Mouse (Mus musculus) liver, embryonic 16.5 days (tissue): ENCODE results near the gene Abcb8. TPM values are rescaled to one million over a fixed set of nuclear protein-coding genes. Genes with fewer than 3 reads are reported as not detected.

ENCODE experiments used
- ATAC-seq: fragments of 200-750 bp; cut with Nextera tagmentation; 2 replicates; pipeline ENCODE4 v1.8.0; 2017; ENCODE audit warnings: low read depth, mild to moderate bottlenecking, moderate number of reproducible peaks, moderate library complexity
- H3K27ac ChIP-seq: fragments of 300-500 bp; sonication (generic); 2 replicates; pipeline ENCODE4 v1.5.1; 2014; ENCODE audit warnings: mild to moderate bottlenecking, low read length
- H3K27me3 ChIP-seq: fragments of 300-500 bp; sonication (generic); 2 replicates; pipeline ENCODE4 v1.6.1; 2014; ENCODE audit warnings: low read depth, low read length, mixed read lengths; ENCODE audit not compliant: control insufficient read depth, insufficient read depth
- H3K36me3 ChIP-seq: fragments of 300-500 bp; sonication (generic); 2 replicates; pipeline ENCODE4 v1.6.1; 2014; ENCODE audit warnings: mild to moderate bottlenecking; ENCODE audit not compliant: control insufficient read depth, insufficient read depth
- H3K4me1 ChIP-seq: fragments of 300-500 bp; sonication (generic); 2 replicates; pipeline ENCODE4 v1.6.1; 2014; ENCODE audit warnings: low read depth, low read length, mixed read lengths; ENCODE audit not compliant: control insufficient read depth
- H3K4me2 ChIP-seq: fragments of 300-500 bp; sonication (generic); 2 replicates; pipeline ENCODE4 v1.6.1; 2014; ENCODE audit warnings: low read depth, low read length, mixed read lengths
- H3K4me3 ChIP-seq: fragments of 300-500 bp; sonication (generic); 2 replicates; pipeline ENCODE4 v1.5.1; 2014; ENCODE audit warnings: low read depth, mild to moderate bottlenecking, low read length
- H3K9ac ChIP-seq: fragments of 300-500 bp; sonication (generic); 2 replicates; pipeline ENCODE4 v1.6.1; 2014; ENCODE audit warnings: low read depth, low read length
- H3K9me3 ChIP-seq: fragments of 300-500 bp; sonication (generic); replicated peaks from 2 replicates; pipeline ENCODE4 v1.6.1; 2016; ENCODE audit warnings: low read length; ENCODE audit not compliant: control insufficient read depth
- WGBS: fragments of 180-500 bp; shearing (Covaris S2); extraction: QIAGEN DNeasy Blood & Tissue Kit; methylation state at CpG from one replicate; pipeline ENCODE4 v1.1.7; 2014; ENCODE audit not compliant: insufficient replicate concordance; 5-methylcytosine and 5-hydroxymethylcytosine counted together
- polyA plus RNA-seq: library from polyadenylated mRNA; unstranded; fragments of >200 nt; fragmentation: Nextera tagmentation; extraction: Ambion mirVana; gene quantifications from 2 replicates; pipeline ENCODE4 v1.2.1, GENCODE M21; 2015

Gene Abcb8
- polyA plus RNA-seq, 1 experiment from 2014 or later, result 29.6 TPM

- WGBS, result 35% methylated on average over 2 of the region's 2 CpGs
- no peak overlapping the region for H3K4me3 ChIP-seq
- H3K9ac ChIP-seq, result no peak overlapping the region
- H3K27ac ChIP-seq, result no peak overlapping the region
- no peaks in the 10 kb centered on the region for H3K27me3 ChIP-seq
- no peak overlapping the region for H3K4me2 ChIP-seq
- H3K9me3 ChIP-seq, result no peaks in the 10 kb centered on the region
- no peak for ATAC-seq
- H3K4me1 ChIP-seq, result no peaks in the 10 kb centered on the region
- H3K36me3 ChIP-seq, result no peaks in the 10 kb centered on the region
Observed at GRCm38 (mm10) chr5:24363467-24363866, 30.0 kb upstream of the Abcb8 start.

DNA sequence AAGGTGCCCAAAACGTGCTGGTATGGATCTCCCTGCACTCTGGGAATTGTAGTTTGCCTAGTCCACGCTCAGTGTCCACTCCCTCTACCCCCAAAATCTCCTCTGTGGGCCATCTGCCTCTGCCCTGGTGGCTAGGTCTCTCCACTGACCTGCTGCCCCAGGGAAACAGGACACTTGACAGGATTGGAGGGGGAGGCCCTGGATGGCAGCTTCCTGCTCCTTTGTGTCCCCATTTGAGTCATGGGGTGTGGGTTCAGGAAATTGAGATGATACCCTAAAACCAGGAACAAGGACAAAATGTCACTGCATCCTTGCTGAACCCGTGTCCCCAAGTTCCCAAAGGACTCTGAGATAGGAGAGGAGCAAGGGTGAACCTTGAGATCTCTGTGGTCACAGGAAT, 29.4 kb upstream of the Abcb8 start:
- Histone ChIP-seq H3K27me3 (no peaks in the 10 kb centered on the region), H3K4me1 (no peaks in the 10 kb centered on the region), H3K9ac (no peak overlapping the region), H3K9me3 (no peaks in the 10 kb centered on the region), H3K27ac (no peak overlapping the region), H3K36me3 (no peaks in the 10 kb centered on the region), H3K4me3 (no peak overlapping the region), H3K4me2 (no peak overlapping the region)
- WGBS, result 45% methylated on average over 3 of the region's 3 CpGs
- ATAC-seq, result no peak

DNA sequence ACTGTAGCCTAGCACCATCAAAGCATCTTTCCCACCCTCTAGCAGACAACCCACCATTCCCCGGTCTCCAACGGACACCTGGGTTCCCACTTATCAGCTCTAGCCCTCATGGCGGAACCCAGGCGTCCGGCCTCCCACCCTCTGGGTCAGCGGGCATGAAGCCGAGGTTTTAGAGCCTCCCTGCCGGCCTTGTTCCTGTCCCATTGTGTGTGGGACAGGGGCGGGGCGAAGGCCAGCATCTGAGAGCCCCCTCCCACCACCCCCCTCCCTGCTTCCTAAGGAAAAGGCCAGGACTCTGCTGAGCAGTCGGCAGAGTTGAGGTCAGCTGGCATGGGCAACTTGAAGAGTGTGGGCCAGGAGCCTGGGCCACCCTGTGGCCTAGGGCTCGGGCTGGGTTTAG, 29.0 kb upstream of the Abcb8 start, which contains the start of gene Nos3:
Gene Nos3 (plus strand): TSS at position 303 of the 400 bp plus-strand sequence.
- Histone ChIP-seq H3K36me3 (no peaks in the 10 kb centered on the region), H3K9me3 (no peaks in the 10 kb centered on the region), H3K4me1 (no peaks in the 10 kb centered on the region), H3K4me3 (peak within 1 kb of the TSS; percentile 9; the same call in 1 of the 2 replicates), H3K4me2 (no peak within 1 kb of the TSS), H3K27ac (no peak within 1 kb of the TSS; the same call in 1 of the 2 replicates), H3K9ac (no peak within 1 kb of the TSS), H3K27me3 (no peaks in the 10 kb centered on the region)
- WGBS, result 38% methylated on average over 12 of the region's 12 CpGs
- peak; percentile 47 for ATAC-seq

DNA sequence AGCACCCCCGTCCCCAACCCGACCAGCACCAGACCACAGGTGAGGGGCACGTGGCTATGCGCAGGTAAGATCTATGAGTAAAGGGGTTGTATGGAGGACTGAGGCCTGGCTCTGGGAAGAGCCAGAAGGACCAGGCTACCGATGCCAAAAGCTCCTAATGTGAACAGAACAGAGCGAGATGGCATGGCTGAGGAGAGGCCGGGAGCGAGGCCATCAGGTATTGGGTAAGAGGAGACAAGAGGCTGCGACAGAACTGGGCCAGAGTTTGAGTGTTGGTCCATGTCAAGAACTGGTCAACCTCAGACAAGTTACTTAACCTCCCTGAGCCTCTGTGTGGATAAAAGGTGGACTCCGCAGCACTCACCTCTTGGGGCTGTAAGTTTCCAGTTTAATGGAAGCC, 28.5 kb upstream of the Abcb8 start:
- no peaks in the 10 kb centered on the region for H3K4me1 ChIP-seq
- no peak overlapping the region for H3K4me2 ChIP-seq
- ATAC-seq, result no peak
- no peak overlapping the region; the same call in 1 of the 2 replicates for H3K27ac ChIP-seq
- H3K27me3 ChIP-seq, result no peaks in the 10 kb centered on the region
- peak overlapping the region; percentile 9; the same call in 1 of the 2 replicates for H3K4me3 ChIP-seq
- no peaks in the 10 kb centered on the region for H3K36me3 ChIP-seq
- H3K9ac ChIP-seq, result no peak overlapping the region
- WGBS, result 57% methylated on average over 10 of the region's 10 CpGs
- no peaks in the 10 kb centered on the region for H3K9me3 ChIP-seq

DNA sequence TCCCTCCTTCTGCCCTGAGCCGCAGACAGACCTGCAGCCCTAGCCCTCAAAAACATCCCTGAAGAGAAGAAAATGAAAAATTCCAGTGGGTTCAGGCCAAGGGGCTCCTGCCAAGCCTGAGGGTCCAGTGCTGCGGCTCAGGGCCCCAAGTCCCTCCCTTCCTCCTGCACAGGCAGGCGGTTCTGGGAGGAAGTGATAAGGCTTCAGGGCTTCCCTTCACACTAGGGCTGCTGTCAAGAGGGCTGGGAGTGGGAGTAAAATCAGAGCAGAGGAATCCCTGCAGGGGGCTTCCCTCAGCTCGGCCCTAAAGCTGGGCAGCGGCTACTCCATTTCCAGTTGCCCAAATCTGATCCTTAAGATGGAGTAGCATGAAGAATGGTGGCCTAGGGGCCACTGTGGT, 27.9 kb upstream of the Abcb8 start:
- H3K27me3 ChIP-seq, result no peaks in the 10 kb centered on the region
- no peak overlapping the region for H3K4me2 ChIP-seq
- H3K9ac ChIP-seq, result no peak overlapping the region
- no peak overlapping the region for H3K27ac ChIP-seq
- ATAC-seq, result no peak
- 11% methylated on average over 5 of the region's 5 CpGs for WGBS
- H3K4me1 ChIP-seq, result no peaks in the 10 kb centered on the region
- no peaks in the 10 kb centered on the region for H3K36me3 ChIP-seq
- H3K9me3 ChIP-seq, result no peaks in the 10 kb centered on the region
- no peak overlapping the region for H3K4me3 ChIP-seq

DNA sequence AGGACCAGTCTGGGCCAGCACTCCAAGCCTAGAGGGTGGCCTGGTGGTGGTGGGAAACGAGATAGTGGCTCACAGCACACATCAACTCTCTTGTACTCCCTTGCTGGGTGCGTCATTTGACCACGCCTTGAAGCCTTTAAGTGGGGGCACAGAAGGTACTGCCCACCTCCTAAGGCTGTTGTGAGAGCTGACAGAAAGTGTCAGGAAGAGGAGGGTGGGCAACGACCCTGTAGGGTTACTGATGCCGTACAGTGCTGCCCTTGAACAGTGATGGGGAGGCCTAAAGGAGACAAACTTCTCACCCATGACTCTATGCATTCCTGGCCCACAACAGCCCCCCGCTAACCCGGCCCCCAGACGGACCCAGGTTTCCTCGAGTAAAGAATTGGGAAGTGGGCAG, 27.0 kb upstream of the Abcb8 start:
- no peak for ATAC-seq
- Histone ChIP-seq H3K9me3 (no peaks in the 10 kb centered on the region), H3K4me2 (no peak overlapping the region), H3K36me3 (no peaks in the 10 kb centered on the region), H3K4me3 (no peak overlapping the region), H3K9ac (no peak overlapping the region), H3K27ac (no peak overlapping the region), H3K4me1 (no peaks in the 10 kb centered on the region), H3K27me3 (no peaks in the 10 kb centered on the region)
- WGBS, result 50% methylated on average over 9 of the region's 9 CpGs

GRCm38 (mm10) chr5:24369767-24370166, 23.7 kb upstream of the Abcb8 start:
- no peaks in the 10 kb centered on the region for H3K27me3 ChIP-seq

DNA sequence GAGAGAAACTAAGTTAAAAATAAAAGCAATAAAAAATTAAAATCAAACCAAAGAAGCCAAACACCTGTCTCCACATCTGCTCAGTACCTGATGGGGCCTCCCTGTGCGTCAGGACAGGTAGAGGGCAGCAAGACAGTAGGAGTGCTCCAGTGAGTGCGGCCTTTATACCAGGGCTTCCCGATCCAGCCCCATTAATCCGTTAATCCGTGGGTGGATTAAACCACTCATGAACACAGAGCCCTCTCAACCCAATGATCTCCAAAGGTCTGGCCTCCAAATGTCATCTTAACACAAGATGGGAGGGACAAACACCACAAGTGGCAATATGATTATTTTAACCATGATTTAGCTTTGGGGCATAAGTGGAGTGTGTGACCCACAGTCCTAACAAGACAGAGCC, 19.7 kb upstream of the Abcb8 start:
- Histone ChIP-seq H3K27ac (no peak overlapping the region), H3K27me3 (no peaks in the 10 kb centered on the region), H3K36me3 (no peaks in the 10 kb centered on the region), H3K9ac (no peak overlapping the region), H3K4me1 (no peaks in the 10 kb centered on the region), H3K9me3 (no peaks in the 10 kb centered on the region), H3K4me2 (no peak overlapping the region), H3K4me3 (no peak overlapping the region)
- 75% methylated on average over 5 of the region's 5 CpGs for WGBS
- no peak for ATAC-seq

More at GRCm38 (mm10) chr5:24369767-24370166, 23.7 kb upstream of the Abcb8 start:
- no peak overlapping the region for H3K9ac ChIP-seq
- no peaks in the 10 kb centered on the region for H3K9me3 ChIP-seq
- no peak overlapping the region for H3K27ac ChIP-seq
- no peaks in the 10 kb centered on the region for H3K36me3 ChIP-seq
- H3K4me2 ChIP-seq, result no peak overlapping the region
- no peak for ATAC-seq
- no peak overlapping the region for H3K4me3 ChIP-seq
- H3K4me1 ChIP-seq, result no peaks in the 10 kb centered on the region
- WGBS, result 60% methylated on average over 9 of the region's 9 CpGs

GRCm38 (mm10) chr5:24374216-24374615, 19.2 kb upstream of the Abcb8 start:
- H3K4me1 ChIP-seq, result no peaks in the 10 kb centered on the region
- H3K27ac ChIP-seq, result no peak overlapping the region
- no peaks in the 10 kb centered on the region for H3K36me3 ChIP-seq
- no peak overlapping the region for H3K4me2 ChIP-seq
- no peak overlapping the region for H3K4me3 ChIP-seq
- 65% methylated on average over 6 of the region's 6 CpGs for WGBS
- H3K27me3 ChIP-seq, result no peaks in the 10 kb centered on the region
- ATAC-seq, result no peak
- no peaks in the 10 kb centered on the region for H3K9me3 ChIP-seq
- no peak overlapping the region for H3K9ac ChIP-seq
